28 mouse cellular contexts compared by ENCODE assay signal in the genomic region with DNA sequence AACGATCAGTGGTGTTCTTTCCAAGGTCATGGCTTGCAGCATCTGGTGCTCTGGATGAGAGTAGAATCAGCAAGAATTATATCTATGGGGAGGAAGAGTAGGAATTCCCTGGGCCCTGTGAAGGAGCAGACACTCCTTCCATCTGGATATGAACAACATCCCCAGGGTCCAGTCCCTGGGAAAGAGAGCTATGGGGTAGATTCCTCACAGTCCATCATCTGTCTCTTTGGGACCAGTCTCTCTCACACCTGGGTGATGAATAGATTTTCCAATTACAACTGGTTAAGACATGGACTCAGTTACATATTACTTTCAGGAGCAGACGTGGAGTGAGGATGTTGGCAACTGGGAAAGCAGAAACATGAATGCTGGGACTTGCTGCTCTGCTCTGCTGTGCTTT.
DNase-seq lines count a peak whose midpoint lies in the region; ATAC-seq lines count a peak whose summit lies in the region.
"Had no signal": no experiment of that assay in that cellular context is flagged by ENCODE, and none has a peak within 500 bp of the region (broad histone marks: within the 10 kb centered on the region; RNA-seq: fewer than 3 reads in every experiment).

No protein-coding gene starts in this region.

- H3K27me3 ChIP-seq in embryonic facial prominence, embryonic 14.5 days (replicated peaks; ENCODE audit: control insufficient read depth, insufficient read depth, low read length): no peaks in the 10 kb centered on the region
- no peaks in the 10 kb centered on the region for H3K27me3 ChIP-seq in embryonic facial prominence, embryonic 10.5 days (replicated peaks; ENCODE audit: low read depth, poor library complexity, severe bottlenecking)
- H3K27me3 ChIP-seq in limb, embryonic 13.5 days: no peaks in the 10 kb centered on the region
- no peaks in the 10 kb centered on the region for H3K27me3 ChIP-seq in limb, embryonic 10.5 days (ENCODE audit: low read depth, poor library complexity, severe bottlenecking)
- H3K27me3 ChIP-seq: CH12.LX; embryonic facial prominence, embryonic 12.5 days; forebrain, embryonic 12.5 days; forebrain, embryonic 15.5 days; heart, embryonic 12.5 days; heart, embryonic 15.5 days; hindbrain, embryonic 13.5 days had no signal

- 0 out of 2 replicates have a peak, but pooled peaks have one; percentile 6 for ATAC-seq in embryonic facial prominence, embryonic 14.5 days (ENCODE audit: low read depth)
- ATAC-seq in limb, embryonic 13.5 days (ENCODE audit: low FRiP score, low read depth): peak; percentile 67
- ATAC-seq: forebrain, embryonic 15.5 days; hindbrain, embryonic 16.5 days; Patski had no signal

- H3K4me2 ChIP-seq in embryonic facial prominence, embryonic 14.5 days (ENCODE audit: low read depth, low read length): no peak overlapping the region
- no peak overlapping the region for H3K4me2 ChIP-seq in limb, embryonic 13.5 days (replicated peaks)
- H3K4me2 ChIP-seq: embryonic facial prominence, embryonic 12.5 days; forebrain, embryonic 12.5 days; forebrain, embryonic 15.5 days; heart, embryonic 12.5 days; heart, embryonic 15.5 days; hindbrain, embryonic 13.5 days had no signal

- 54% methylated on average over 2 of the region's 2 CpGs for WGBS in embryonic facial prominence, embryonic 14.5 days
- WGBS in embryonic facial prominence, embryonic 10.5 days: 82% methylated on average over 2 of the region's 2 CpGs
- WGBS in limb, embryonic 13.5 days: 43% methylated on average over 2 of the region's 2 CpGs
- 60% methylated on average over 2 of the region's 2 CpGs for WGBS in limb, embryonic 10.5 days

- H3K36me3 ChIP-seq in embryonic facial prominence, embryonic 14.5 days (ENCODE audit: control insufficient read depth, insufficient read depth, low read length): no peaks in the 10 kb centered on the region
- no peaks in the 10 kb centered on the region for H3K36me3 ChIP-seq in embryonic facial prominence, embryonic 10.5 days (replicated peaks)
- no peaks in the 10 kb centered on the region for H3K36me3 ChIP-seq in limb, embryonic 13.5 days
- no peaks in the 10 kb centered on the region for H3K36me3 ChIP-seq in limb, embryonic 10.5 days
- H3K36me3 ChIP-seq: embryonic facial prominence, embryonic 12.5 days; forebrain, embryonic 12.5 days; forebrain, embryonic 15.5 days; G1E; heart, embryonic 12.5 days; heart, embryonic 15.5 days; hindbrain, embryonic 10.5 days; hindbrain, embryonic 13.5 days had no signal

- DNase-seq in embryonic facial prominence, embryonic 14.5 days (ENCODE audit: low spot score): peak; percentile 32
- DNase-seq in embryonic facial prominence, embryonic 10.5 days (ENCODE audit: low spot score): no peak
- DNase-seq in heart, adult 11 months: peak; percentile 84
- DNase-seq in heart, adult 9 months (ENCODE audit: low spot score in 2 of 2): no peak
- no peak for DNase-seq in limb, embryonic 10.5 days (ENCODE audit: low spot score)
- DNase-seq in skeletal muscle tissue, adult 2 months (ENCODE audit: low read depth, low spot score): peak; percentile 65
- no peak for DNase-seq in lung, postnatal 4 days
- DNase-seq: adrenal gland, postnatal 10 days; adrenal gland, postnatal 36 days; cerebellum, adult 18-20 months; cerebellum, adult 9-10 months; cerebellum, postnatal 14 days; gastrocnemius, postnatal 25 days; heart, postnatal 10 days; heart, postnatal 36 days had no signal

- H3K27ac ChIP-seq in embryonic facial prominence, embryonic 14.5 days (replicated peaks; ENCODE audit: low read depth, low read length): no peak overlapping the region
- no peak overlapping the region for H3K27ac ChIP-seq in embryonic facial prominence, embryonic 10.5 days (replicated peaks)
- H3K27ac ChIP-seq in limb, embryonic 13.5 days: no peak overlapping the region
- H3K27ac ChIP-seq in limb, embryonic 10.5 days: no peak overlapping the region
- H3K27ac ChIP-seq: embryonic facial prominence, embryonic 12.5 days; forebrain, embryonic 12.5 days; forebrain, embryonic 15.5 days; heart, embryonic 15.5 days; hindbrain, embryonic 10.5 days; hindbrain, embryonic 13.5 days had no signal

- no peak overlapping the region for H3K4me3 ChIP-seq in embryonic facial prominence, embryonic 14.5 days (ENCODE audit: low read depth, low read length)
- no peak overlapping the region for H3K4me3 ChIP-seq in embryonic facial prominence, embryonic 10.5 days
- no peak overlapping the region for H3K4me3 ChIP-seq in limb, embryonic 13.5 days
- no peak overlapping the region for H3K4me3 ChIP-seq in limb, embryonic 10.5 days
- H3K4me3 ChIP-seq: embryonic facial prominence, embryonic 12.5 days; erythroblast, embryonic 14.5 days; forebrain, embryonic 12.5 days; forebrain, embryonic 15.5 days; heart, embryonic 12.5 days; heart, embryonic 15.5 days; hindbrain, embryonic 10.5 days; hindbrain, embryonic 13.5 days had no signal

- H3K9me3 ChIP-seq in embryonic facial prominence, embryonic 14.5 days (ENCODE audit: control insufficient read depth, low read length): no peaks in the 10 kb centered on the region
- H3K9me3 ChIP-seq in embryonic facial prominence, embryonic 10.5 days: no peaks in the 10 kb centered on the region
- H3K9me3 ChIP-seq in limb, embryonic 13.5 days: no peaks in the 10 kb centered on the region
- no peaks in the 10 kb centered on the region for H3K9me3 ChIP-seq in limb, embryonic 10.5 days (replicated peaks)
- H3K9me3 ChIP-seq: embryonic facial prominence, embryonic 12.5 days; forebrain, embryonic 12.5 days; forebrain, embryonic 15.5 days; heart, embryonic 12.5 days; heart, embryonic 15.5 days; hindbrain, embryonic 10.5 days; hindbrain, embryonic 13.5 days had no signal

- H3K9ac ChIP-seq in embryonic facial prominence, embryonic 14.5 days (ENCODE audit: low read depth, low read length): no peak overlapping the region
- H3K9ac ChIP-seq in limb, embryonic 13.5 days: no peak overlapping the region
- H3K9ac ChIP-seq: embryonic facial prominence, embryonic 12.5 days; forebrain, embryonic 12.5 days; forebrain, embryonic 15.5 days; heart, embryonic 12.5 days; heart, embryonic 15.5 days; hindbrain, embryonic 13.5 days had no signal

- H3K4me1 ChIP-seq in embryonic facial prominence, embryonic 14.5 days (ENCODE audit: control insufficient read depth, insufficient read depth, low read length): no peaks in the 10 kb centered on the region
- H3K4me1 ChIP-seq in embryonic facial prominence, embryonic 10.5 days: no peaks in the 10 kb centered on the region
- no peaks in the 10 kb centered on the region; the same call in 1 of the 2 replicates for H3K4me1 ChIP-seq in limb, embryonic 13.5 days
- H3K4me1 ChIP-seq in limb, embryonic 10.5 days: no peaks in the 10 kb centered on the region
- H3K4me1 ChIP-seq: embryonic facial prominence, embryonic 12.5 days; forebrain, embryonic 12.5 days; forebrain, embryonic 15.5 days; heart, embryonic 12.5 days; hindbrain, embryonic 10.5 days; hindbrain, embryonic 13.5 days had no signal

Comparison
In these comparisons a context has a peak if more than half of its experiments do, and no peak if none do; other contexts are left out.
1. DNase-seq: peak in embryonic facial prominence, embryonic 14.5 days (single experiment), heart, adult 11 months (single experiment) and skeletal muscle tissue, adult 2 months (single experiment); none in embryonic facial prominence, embryonic 10.5 days (single experiment), heart, adult 9 months (0 of 2), limb, embryonic 10.5 days (single experiment) and lung, postnatal 4 days (0 of 2).